Mouse (Mus musculus) lung, embryonic 14.5 days (tissue): ENCODE results near the gene Adgrg4. TPM values are rescaled to one million over a fixed set of nuclear protein-coding genes. Genes with fewer than 3 reads are reported as not detected.

Experiments
- ATAC-seq: fragments of 200-750 bp; cut with Nextera tagmentation; 2 replicates; pipeline ENCODE4 v1.8.0; 2017; ENCODE audit warnings: mild to moderate bottlenecking, moderate TSS enrichment, moderate library complexity; ENCODE audit not compliant: insufficient read depth
- DNase-seq: peaks from one replicate; pipeline ENCODE4 v3.0.0-alpha.2; 2015
- H3K27ac ChIP-seq: fragments of 300-500 bp; sonication (generic); 2 replicates; pipeline ENCODE4 v1.5.1; 2014; ENCODE audit warnings: low read depth, mild to moderate bottlenecking, moderate library complexity
- H3K27me3 ChIP-seq: fragments of 300-500 bp; sonication (generic); 2 replicates; pipeline ENCODE4 v1.6.1; 2014; ENCODE audit warnings: low read length, control low read depth; ENCODE audit not compliant: insufficient read depth
- H3K36me3 ChIP-seq: fragments of 300-500 bp; sonication (generic); 2 replicates; pipeline ENCODE4 v1.6.1; 2014; ENCODE audit warnings: control low read depth; ENCODE audit not compliant: insufficient read depth
- H3K4me1 ChIP-seq: fragments of 300-500 bp; sonication (generic); 2 replicates; pipeline ENCODE4 v1.6.1; 2014; ENCODE audit warnings: antibody characterized with exemption, control low read depth; ENCODE audit not compliant: insufficient read depth
- H3K4me2 ChIP-seq: fragments of 300-500 bp; sonication (generic); 2 replicates; pipeline ENCODE4 v1.6.1; 2014; ENCODE audit warnings: mild to moderate bottlenecking
- H3K4me3 ChIP-seq: fragments of 300-500 bp; sonication (generic); 2 replicates; pipeline ENCODE4 v1.5.1; 2014; ENCODE audit warnings: low read depth, low read length
- H3K9ac ChIP-seq: fragments of 300-500 bp; sonication (generic); 2 replicates; pipeline ENCODE4 v1.6.1; 2014
- H3K9me3 ChIP-seq: fragments of 300-500 bp; sonication (generic); 2 replicates; pipeline ENCODE4 v1.6.1; 2016; ENCODE audit warnings: low read depth, low read length, control low read depth
- CTCF ChIP-seq: IDR thresholded peaks from 2 replicates; pipeline ENCODE4 v1.5.1; 2016; ENCODE audit warnings: antibody characterized with exemption, low read depth
- WGBS: fragments of 180-500 bp; shearing (Covaris S2); extraction: QIAGEN DNeasy Blood & Tissue Kit; methylation state at CpG from one replicate; pipeline ENCODE4 v1.1.7; 2014; 5-methylcytosine and 5-hydroxymethylcytosine counted together
- polyA plus RNA-seq: library from polyadenylated mRNA; unstranded; fragments of >200 nt; fragmentation: Nextera tagmentation; extraction: Ambion mirVana; gene quantifications from 2 replicates; pipeline ENCODE4 v1.2.1, GENCODE M21; 2014

Adgrg4 gene
- polyA plus RNA-seq, 1 experiment from 2014 or later = not detected

DNA sequence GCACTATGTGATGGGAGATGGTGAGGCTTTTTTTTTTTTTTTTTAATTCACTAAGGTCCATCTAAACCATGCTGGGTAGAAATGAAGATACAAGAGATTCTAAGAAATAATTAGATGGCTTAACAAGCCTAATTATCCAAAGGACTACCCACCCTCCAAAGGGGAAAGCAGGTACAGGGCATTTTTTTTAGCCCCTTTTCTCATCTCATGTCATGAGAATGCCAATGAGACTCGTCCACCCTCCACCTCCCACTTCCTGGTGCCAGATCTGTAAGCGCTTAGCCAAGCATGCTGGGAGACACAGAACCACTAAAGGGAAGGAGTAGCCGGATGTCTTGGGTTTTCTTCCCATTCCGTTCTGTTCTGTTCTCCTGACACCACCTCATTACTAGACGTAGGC lies 172.8 kb downstream of the Adgrg4 start, which contains the start of gene Brs3:
Gene Brs3 (plus strand): TSS at position 301 of the 400 bp plus-strand sequence.
- WGBS = 82% methylated on average over 5 of the region's 5 CpGs
- Histone ChIP-seq H3K36me3 (no peaks in the 10 kb centered on the region), H3K4me2 (no peak within 1 kb of the TSS), H3K27me3 (no peaks in the 10 kb centered on the region), H3K9ac (no peak within 1 kb of the TSS), H3K4me3 (no peak within 1 kb of the TSS), H3K9me3 (no peaks in the 10 kb centered on the region), H3K27ac (no peak within 1 kb of the TSS), H3K4me1 (no peaks in the 10 kb centered on the region)
- no peak for DNase-seq
- ATAC-seq = no peak
- TF ChIP-seq CTCF = no peak

GRCm38 (mm10) chrX:57043869-57044268 lies 173.9 kb downstream of the Adgrg4 start:
- H3K27ac ChIP-seq = no peak overlapping the region
- no peak overlapping the region for H3K9ac ChIP-seq
- 64% methylated on average over 6 of the region's 6 CpGs for WGBS
- no peak for ATAC-seq
- no peaks in the 10 kb centered on the region for H3K4me1 ChIP-seq
- H3K27me3 ChIP-seq = no peaks in the 10 kb centered on the region
- H3K4me2 ChIP-seq = no peak overlapping the region
- no peak overlapping the region for H3K4me3 ChIP-seq
- no peak for TF ChIP-seq CTCF
- no peaks in the 10 kb centered on the region for H3K9me3 ChIP-seq
- no peaks in the 10 kb centered on the region for H3K36me3 ChIP-seq
- no peak for DNase-seq

Other genes with a start within 250 kb of the Adgrg4 start
- 241 and 264 TPM in 2 replicates for gene Fhl1, start 138.4 kb upstream of the Adgrg4 start, polyA plus RNA-seq
- gene Map7d3, start 47.8 kb upstream of the Adgrg4 start, polyA plus RNA-seq = 2.4 and 2.6 TPM in 2 replicates
- gene Brs3, start 172.9 kb downstream of the Adgrg4 start, polyA plus RNA-seq = not detected in 2 replicates
- 75.0 and 77.5 TPM in 2 replicates for gene Htatsf1, start 183.4 kb downstream of the Adgrg4 start, polyA plus RNA-seq
- 0.22 TPM in 1 of 2 replicates, not detected in the other for gene Vgll1, start 217.9 kb downstream of the Adgrg4 start, polyA plus RNA-seq